Mouse (Mus musculus): Measurements from ENCODE around the gene Chrm3.

Chrm3 gene

DNA sequence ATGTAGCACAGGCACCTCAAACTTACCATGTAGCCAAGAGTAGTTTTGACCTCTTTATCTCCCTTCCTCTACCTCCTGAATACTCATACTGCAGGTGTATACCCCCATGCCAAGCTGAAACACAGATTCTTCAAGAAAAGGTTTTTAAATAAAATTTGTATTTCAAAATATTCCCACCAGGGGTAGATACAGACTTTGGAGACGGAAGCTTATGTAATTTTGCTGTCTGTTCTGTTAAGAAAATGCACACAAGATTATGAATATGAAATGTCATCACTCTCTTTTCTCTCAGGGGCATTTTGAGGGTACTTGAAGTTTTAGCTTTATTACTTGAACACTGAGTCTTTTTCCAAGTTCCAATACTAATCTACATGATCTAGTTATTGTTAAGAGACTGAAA lies 469.6 kb downstream of the Chrm3 start:
- DNase-seq (ENCODE audit: low spot score) = no peak

DNA sequence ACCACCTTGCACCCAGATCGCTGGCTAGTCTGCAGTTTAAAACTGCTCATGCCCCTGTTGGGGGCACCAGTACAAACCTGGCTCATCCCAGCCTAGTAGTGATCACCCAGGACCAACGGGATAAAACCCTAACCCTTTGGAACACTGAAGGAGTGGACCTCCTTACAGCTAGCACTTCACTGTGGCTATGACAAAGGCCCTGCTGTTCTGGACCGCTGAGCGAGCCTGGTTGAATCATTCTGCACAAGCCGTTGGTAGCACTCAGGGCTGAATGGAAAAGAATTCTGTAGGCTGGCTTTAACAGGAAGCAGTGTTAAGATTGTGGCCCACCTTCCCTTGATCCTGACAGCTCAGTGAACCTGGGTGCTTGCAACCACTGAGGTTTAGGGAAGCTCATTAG lies 470.2 kb downstream of the Chrm3 start:
- no peak for DNase-seq (ENCODE audit: low spot score)

DNA sequence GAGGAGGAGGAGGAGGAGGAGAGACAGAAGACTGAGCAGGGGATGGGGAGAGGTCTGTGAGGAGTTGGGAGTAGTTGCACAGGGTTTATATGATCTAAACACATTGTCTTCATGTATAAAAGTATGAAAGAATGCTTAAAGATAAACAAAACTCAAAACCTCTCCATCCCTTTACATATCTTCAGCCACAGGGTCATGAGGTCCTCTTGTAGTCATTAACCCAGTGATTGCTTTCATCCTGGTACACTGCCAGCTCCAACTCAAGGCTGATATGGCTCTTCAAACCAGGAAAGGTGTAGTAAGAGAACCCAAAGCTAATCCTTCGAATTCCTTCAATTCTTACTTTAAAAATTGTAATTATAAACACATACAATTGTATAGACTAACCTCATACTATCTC lies 470.7 kb downstream of the Chrm3 start:
- no peak for DNase-seq (ENCODE audit: low spot score)

DNA sequence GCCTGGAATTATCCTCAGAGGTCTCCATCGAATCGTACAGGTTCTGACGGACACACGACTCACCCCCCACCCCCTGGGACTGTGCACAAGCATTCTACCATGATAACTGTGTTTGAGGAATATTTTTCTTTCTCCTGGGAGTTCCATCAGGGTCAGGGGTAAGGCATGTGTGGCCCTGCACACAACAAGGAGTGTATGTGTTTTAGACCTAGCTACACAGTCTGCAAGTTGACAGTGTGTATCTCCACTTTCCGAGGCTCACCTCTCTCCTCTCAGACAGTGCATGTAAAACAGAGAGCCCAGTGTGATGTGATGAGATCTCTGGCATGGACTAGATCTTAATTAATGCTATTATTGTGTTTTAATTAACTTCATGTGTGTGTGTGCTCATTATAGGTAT lies 472.4 kb downstream of the Chrm3 start:
- DNase-seq (ENCODE audit: low spot score) = no peak

DNA sequence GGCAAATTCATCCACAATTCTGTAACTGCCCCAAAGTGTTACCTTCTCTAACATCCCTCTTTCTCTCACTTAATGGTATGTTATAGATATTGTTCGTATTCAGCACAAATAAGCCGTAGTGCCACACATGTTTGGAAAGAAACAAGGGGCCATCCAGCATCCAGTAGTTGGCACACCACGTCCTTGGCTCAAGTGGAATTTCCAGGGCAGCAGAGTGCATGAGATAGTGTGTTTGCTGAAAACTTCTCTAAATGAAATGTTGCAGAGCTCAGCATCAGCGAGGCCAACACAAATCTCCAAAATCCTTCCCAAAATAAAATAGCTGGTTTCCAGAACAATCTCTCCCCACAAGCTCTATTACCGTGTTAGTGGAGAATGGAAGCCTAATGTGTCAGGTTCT lies 473.4 kb downstream of the Chrm3 start:
- no peak for DNase-seq (ENCODE audit: low spot score)

DNA sequence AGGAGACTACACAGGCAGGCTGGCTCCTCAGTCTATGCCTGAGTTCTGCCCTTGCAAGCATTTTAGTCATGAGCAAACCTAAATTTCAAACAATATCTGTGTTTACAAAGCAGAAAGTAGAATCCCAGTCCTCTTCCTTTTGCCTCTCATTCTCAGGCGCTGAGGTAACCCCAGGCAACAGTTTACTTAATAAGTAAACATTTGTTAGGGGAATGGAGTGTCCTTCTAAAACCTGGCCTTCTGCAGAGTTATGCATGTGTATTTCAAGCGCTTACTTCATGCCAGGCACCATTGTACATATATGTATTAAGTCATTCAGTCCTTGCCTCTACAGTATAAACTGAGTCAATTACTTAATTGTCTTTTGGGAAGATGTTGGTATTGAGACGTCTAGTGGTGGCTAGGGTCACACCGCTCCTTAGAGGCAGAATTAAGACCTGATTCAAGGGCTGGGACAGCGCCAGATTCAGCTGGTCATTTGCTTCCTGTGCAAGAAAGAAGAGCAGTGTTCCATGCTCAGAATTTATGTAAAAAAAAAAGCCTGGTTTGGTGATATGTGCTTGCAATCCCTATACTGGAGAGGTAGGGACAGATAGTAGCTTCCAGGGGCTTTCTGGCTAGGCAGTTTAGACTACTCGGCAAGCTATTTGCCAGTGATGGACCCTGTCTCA lies 474.0 kb downstream of the Chrm3 start:
- no peak for DNase-seq (ENCODE audit: low spot score)

DNA sequence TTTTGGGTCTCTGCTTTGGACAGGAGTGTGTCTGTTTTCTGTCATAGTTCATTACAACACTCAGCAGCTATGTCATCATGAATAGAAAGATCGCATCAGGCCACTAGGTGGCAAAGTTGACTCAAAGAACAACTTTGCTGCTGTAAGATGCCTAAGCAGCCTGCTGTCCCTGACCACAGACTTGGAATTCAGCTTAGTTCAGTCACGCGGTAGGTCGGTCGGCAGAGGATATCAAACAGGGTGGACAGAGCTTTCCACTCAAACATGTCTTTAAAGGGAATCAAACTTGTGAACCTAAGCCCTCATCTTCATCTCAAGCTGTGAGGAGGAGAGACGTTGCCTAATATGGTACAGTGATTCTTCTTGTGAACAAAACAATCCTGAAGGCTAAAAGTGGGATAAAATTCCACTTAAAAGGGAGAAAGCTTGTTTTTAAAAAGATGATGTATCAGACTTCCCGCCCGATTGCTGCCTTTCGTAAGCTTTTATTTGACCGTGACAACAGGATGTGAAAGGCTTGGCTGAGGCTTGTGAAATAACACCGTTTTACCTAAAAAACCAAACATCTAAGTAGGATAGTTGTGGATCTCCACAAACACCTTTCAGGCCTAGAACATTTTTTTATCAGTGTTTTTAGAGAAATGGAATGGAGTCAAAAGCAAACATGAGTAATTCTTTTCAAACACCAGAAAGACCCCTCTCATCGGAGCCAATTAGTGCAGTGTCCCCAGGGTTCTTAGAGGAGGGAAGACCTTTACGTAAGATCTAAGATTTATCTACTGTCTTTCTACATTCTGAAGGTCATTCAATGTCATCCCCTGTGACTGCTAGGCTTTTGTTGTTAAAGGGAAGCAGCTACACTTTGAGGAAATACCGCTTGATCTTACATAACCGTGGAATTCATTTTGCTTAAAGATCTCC lies 478.0 kb downstream of the Chrm3 start:
- peak; percentile 24 for DNase-seq (ENCODE audit: low spot score)

DNA sequence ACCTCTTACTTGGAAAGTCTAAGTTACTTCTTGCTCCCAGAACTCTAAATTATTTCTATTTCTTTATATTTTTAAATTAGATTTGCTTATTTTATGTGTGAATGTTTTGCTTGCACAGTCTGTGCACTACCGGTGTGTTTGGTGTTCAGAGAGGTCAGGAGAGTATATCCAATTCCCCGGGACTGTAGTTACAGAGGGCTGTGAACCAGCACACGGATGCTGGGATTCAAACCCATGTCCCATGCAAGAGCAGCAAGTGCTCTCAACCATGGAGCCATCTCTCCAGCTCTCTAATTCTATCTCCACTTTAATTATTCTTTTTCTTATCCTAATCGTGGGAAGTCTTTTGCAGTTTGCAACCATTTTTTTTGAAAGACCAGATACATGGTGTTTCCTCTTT lies 478.7 kb downstream of the Chrm3 start:
- no peak for DNase-seq (ENCODE audit: low spot score)

DNA sequence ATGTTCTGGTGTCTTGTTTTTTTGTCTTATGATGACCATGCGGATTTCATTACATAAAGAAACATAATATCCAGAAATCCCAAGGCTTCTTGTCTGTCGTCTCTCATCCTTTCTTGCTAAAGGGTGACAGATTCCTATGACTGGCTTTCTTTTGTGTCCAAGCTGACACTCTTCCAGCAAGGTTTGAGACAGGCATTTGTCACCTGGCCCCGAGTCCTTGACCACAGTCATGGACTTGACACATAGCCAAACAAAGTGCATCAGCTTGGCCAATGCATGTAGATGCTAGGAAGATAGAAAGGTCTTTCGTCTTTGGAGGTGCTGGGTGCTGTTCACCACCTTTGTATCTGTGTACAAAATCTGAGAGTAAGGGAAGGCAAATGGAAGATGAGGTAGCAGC lies 480.2 kb downstream of the Chrm3 start:
- no peak for DNase-seq (ENCODE audit: low spot score)

DNA sequence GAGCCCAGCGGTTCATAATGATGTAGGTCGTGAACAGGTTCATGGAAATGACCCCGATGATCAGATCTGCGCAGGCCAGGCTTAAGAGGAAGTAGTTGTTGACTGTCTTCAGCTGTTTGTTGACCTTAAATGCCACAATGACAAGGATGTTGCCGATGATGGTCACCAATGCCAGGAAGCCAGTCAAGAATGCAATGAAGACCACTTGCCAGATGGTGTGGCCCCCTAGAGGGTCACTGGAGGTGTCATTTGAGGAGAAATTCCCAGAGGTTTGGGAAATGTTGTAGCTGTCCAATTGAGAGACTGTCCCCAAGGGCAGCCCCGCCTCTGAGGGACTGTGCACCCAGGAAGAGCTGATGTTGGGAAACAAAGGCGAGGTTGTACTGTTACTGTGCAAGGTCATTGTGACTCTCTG lies 482.0 kb downstream of the Chrm3 start:
- DNase-seq (ENCODE audit: low spot score) = no peak

DNA sequence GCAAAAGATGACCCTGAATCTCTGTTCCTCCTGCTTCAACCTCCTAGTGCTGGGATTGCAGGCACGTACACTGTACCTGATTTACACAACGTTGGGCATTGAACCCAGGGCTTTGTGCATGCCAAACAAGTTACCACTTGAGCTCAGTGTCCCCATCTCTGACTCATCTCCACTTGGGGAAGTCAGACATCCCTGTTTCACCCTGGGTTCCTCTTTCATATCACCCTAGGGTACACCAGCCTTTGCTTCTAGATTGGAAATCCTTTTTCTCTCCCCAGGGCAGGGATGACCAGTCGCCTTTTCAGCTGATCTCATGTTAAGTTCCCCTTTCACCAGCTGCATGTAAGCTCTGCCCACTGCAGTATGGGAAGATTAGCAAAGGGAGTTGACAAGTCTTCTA lies 487.3 kb downstream of the Chrm3 start:
- no peak for DNase-seq (ENCODE audit: low spot score)

DNA sequence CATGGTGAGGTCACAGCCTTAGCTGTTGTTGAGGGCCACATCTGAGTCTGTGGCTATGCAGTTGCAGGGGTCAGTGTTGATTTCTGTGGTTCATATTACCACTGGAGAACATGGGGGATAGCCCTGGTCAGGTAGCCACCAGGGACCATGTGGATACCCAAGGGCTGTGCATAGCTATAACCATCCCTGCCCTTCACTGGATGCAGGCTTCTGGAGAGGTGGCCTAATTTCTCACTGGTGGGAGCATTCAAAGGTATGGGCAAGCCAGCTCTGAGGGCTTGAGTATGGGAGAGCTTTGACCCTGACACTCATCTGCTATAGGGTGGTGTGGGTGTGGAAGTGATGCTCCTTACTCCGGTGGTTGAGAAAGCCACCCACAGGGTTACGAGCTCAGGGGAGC lies 494.5 kb downstream of the Chrm3 start:
- DNase-seq (ENCODE audit: low spot score) = no peak

DNA sequence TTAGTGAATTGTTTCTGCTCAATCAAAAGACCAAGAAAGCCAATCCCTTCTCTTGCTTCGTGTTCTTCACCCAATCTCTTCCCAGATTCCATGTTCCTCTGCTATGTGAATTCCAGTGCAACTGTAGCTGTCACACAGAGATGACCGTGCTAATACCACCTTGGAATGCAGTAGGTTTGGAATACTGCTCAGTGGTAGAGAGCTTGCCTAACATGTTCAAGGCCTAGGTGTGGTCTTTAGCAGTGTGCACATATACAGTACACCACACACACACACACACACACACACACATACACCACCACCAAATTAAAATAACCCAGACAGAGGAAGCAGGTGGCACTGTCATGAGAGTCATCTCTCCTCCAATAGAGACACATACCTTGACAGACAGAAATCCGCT lies 513.1 kb downstream of the Chrm3 start:
- DNase-seq (ENCODE audit: low spot score) = no peak

DNA sequence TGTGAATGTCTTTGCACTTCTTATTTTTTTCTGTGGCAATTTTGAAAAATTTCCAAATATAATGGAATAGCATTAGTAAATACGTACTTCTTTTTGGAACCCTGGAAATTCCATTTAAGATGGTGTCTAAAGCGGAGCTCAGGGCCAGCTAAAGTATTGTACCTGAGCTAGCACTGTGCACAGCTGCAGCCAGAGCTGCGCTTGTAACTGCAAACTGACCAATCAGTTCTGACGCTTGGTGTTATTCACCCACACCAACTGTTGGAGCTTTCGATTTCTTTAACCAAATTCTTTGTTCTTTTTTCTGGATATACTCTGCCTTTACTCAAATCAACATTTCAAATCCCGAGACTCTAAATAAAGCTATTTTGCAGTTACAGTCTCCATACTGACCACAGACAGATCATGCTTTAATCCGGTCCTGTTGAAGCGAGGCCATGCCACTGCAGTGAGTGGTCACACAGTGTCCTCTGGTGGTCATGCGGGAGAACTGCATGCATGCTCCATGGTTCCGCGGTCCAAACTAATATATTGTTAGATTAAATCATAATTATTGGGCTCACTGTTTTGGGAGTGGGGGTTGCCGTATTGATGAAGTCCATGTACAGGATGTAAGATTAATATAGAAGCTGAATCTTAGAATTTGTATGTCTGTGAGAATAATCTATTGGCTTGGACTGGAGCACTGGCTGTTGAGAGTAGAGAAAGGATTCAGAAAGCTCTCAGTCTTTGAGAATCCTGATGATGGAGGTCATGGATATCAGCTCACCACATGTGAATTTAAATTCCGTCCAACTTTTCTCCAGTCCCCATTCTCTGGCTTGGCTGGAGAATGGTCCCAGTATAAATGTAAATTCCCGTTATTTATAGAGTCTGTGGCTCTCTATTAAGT lies 513.9 kb downstream of the Chrm3 start:
- peak; percentile 12 for DNase-seq (ENCODE audit: low spot score)

DNA sequence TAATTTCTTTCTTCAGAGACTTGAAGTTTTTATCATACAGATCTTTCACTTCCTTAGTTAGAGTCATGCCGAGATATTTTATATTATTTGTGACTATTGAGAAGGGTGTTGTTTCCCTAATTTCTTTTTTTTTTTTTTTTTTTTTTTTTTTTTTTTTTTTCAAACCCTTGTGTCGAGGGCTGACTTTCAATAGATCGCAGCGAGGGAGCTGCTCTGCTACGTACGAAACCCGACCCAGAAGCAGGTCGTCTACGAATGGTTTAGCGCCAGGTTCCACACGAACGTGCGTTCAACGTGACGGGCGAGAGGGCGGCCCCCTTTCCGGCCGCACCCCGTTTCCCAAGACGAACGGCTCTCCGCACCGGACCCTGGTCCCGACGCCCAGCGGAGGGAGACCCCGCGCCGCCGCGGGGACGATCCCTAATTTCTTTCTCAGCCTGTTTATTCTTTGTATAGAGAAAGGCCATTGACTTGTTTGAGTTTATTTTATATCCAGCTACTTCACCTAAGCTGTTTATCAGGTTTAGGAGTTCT lies 526.4 kb downstream of the Chrm3 start:
- DNase-seq (ENCODE audit: low spot score) = peak; percentile 75

DNA sequence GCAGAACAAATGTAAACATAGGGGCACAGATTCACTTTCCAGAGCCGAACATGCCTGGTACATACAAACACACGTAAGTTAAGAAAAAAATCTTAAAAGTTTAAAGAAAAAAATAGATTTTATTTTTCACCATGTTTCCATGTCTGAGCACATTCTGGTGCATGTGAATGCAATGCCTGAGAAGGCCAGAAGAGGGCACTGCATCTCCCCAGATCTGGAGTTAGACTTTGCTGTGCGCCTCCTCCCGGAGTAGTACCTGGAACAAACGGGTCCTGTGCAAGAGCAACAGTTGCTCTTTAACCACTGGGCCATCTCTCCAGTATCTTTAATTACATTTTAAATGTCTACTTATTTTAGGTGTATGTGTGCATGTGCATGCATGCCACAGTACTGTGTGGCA lies 534.4 kb downstream of the Chrm3 start:
- peak; percentile 14 for DNase-seq (ENCODE audit: low spot score)

All from testis, postnatal 14 days (tissue).